Mouse (Mus musculus): ENCODE results near the gene Gm21518.
"Not testable (repeated sequence)": the region's sequence is repeated elsewhere in the genome, so short reads cannot be mapped to it uniquely, and the experiment has no call there.

The Gm21518 gene

GRCm38 (mm10) chrY:62190566-62190965, at the start of gene Gm21518:
TSS of gene Gm21518 (plus strand) at chrY:62190866.
- not testable (repeated sequence) for DNase-seq (ENCODE audit: low read depth, low spot score)

Measured in brain, embryonic 18.5 days (tissue).